ENCODE assay signal across 8 mouse cellular contexts in genomic region chr17:56287830-56288229, GRCm38 (mm10). TPM values are rescaled to one million over a fixed set of nuclear protein-coding genes. Genes with fewer than 3 reads are reported as not detected.
DNase-seq lines count a peak whose midpoint lies in the region; ATAC-seq and TF ChIP-seq lines count a peak whose summit lies in the region.

No protein-coding gene starts in this region.

- ATAC-seq in midbrain, embryonic 13.5 days, result no peak
- no peak for ATAC-seq in midbrain, embryonic 15.5 days (replicated peaks)

- H3K4me3 ChIP-seq in heart, embryonic 10.5 days, result peak overlapping the region; percentile 68
- no peak overlapping the region for H3K4me3 ChIP-seq in myocyte
- H3K4me3 ChIP-seq in midbrain, embryonic 13.5 days (replicated peaks), result no peak overlapping the region
- H3K4me3 ChIP-seq in midbrain, embryonic 15.5 days, result no peak overlapping the region

- intact Hi-C loops in left cerebral cortex, postnatal 25 days (cut with DNase I), result no loop called here

- H3K27me3 ChIP-seq in heart, embryonic 10.5 days (ENCODE audit: insufficient read depth, poor library complexity, severe bottlenecking), result no peaks in the 10 kb centered on the region
- H3K27me3 ChIP-seq in myocyte (ENCODE audit: control insufficient read depth, insufficient read depth, insufficient read length), result no peaks in the 10 kb centered on the region
- no peaks in the 10 kb centered on the region for H3K27me3 ChIP-seq in midbrain, embryonic 13.5 days
- H3K27me3 ChIP-seq in midbrain, embryonic 15.5 days (replicated peaks), result no peaks in the 10 kb centered on the region

- peaks cover 39% of the 10 kb centered on the region for H3K36me3 ChIP-seq in heart, embryonic 10.5 days
- peaks cover 8% of the 10 kb centered on the region for H3K36me3 ChIP-seq in myocyte (ENCODE audit: control insufficient read depth, insufficient read depth)
- H3K36me3 ChIP-seq in midbrain, embryonic 13.5 days, result peaks cover 5% of the 10 kb centered on the region; the same call in 1 of the 2 replicates
- no peaks in the 10 kb centered on the region for H3K36me3 ChIP-seq in midbrain, embryonic 15.5 days (replicated peaks)

- H3K79me2 ChIP-seq in myocyte (ENCODE audit: control insufficient read depth, insufficient read depth), result peaks cover 12% of the 10 kb centered on the region

- 38% methylated on average over 3 of the region's 3 CpGs for WGBS in heart, embryonic 10.5 days
- 81% methylated on average over 3 of the region's 3 CpGs for WGBS in midbrain, embryonic 13.5 days
- 70% methylated on average over 3 of the region's 3 CpGs for WGBS in midbrain, embryonic 15.5 days

- peak overlapping the region; percentile 88 for H3K27ac ChIP-seq in heart, embryonic 10.5 days
- H3K27ac ChIP-seq in midbrain, embryonic 13.5 days, result no peak overlapping the region
- no peak overlapping the region for H3K27ac ChIP-seq in midbrain, embryonic 15.5 days

- H3K4me1 ChIP-seq in heart, embryonic 10.5 days, result peaks cover 49% of the 10 kb centered on the region
- peaks cover 36% of the 10 kb centered on the region for H3K4me1 ChIP-seq in midbrain, embryonic 13.5 days (replicated peaks)
- peaks cover 24% of the 10 kb centered on the region for H3K4me1 ChIP-seq in midbrain, embryonic 15.5 days

- H3K4me2 ChIP-seq in myocyte (ENCODE audit: low read depth), result peak overlapping the region; percentile 99
- no peak overlapping the region for H3K4me2 ChIP-seq in midbrain, embryonic 13.5 days (replicated peaks)
- H3K4me2 ChIP-seq in midbrain, embryonic 15.5 days, result no peak overlapping the region

- no peak for TF ChIP-seq POLR2A in myocyte (IDR thresholded peaks at IDR 0.05; ENCODE audit: insufficient read length, low read depth)

- no peaks in the 10 kb centered on the region for H3K9me3 ChIP-seq in heart, embryonic 10.5 days
- H3K9me3 ChIP-seq in midbrain, embryonic 13.5 days, result no peaks in the 10 kb centered on the region
- H3K9me3 ChIP-seq in midbrain, embryonic 15.5 days, result no peaks in the 10 kb centered on the region

- peak; percentile 53 for DNase-seq in ovary, postnatal 36 days (ENCODE audit: low spot score)
- no peak for DNase-seq in ovary, adult 18-20 months (ENCODE audit: low spot score)
- DNase-seq in heart, embryonic 10.5 days (ENCODE audit: low spot score), result peak; percentile 91
- peak; percentile 84 for DNase-seq in kidney, postnatal 14 days
- DNase-seq in left cerebral cortex, postnatal 25 days (ENCODE audit: low spot score in 2 of 2), result no peak

- H3ac ChIP-seq in myocyte (ENCODE audit: control insufficient read depth, insufficient read length), result no peak overlapping the region

- no peak overlapping the region for H3K9ac ChIP-seq in midbrain, embryonic 13.5 days (replicated peaks)
- no peak overlapping the region for H3K9ac ChIP-seq in midbrain, embryonic 15.5 days

TF ChIP-seq in myocyte, 11 proteins besides CTCF, POLR2A, EP300 and RAD21:
- no peak for TF ChIP-seq E2F4 (IDR thresholded peaks at IDR 0.05; ENCODE audit: insufficient read depth)
- no peak for TF ChIP-seq CEBPB (IDR thresholded peaks at IDR 0.05; ENCODE audit: insufficient read depth, poor library complexity, severe bottlenecking)

RNA-seq across cellular contexts. Expression of gene Plin3, which starts 4.8 kb away (rescaled TPM):
- polyA plus RNA-seq in heart, embryonic 10.5 days (2016; fragmentation: Nextera tagmentation; extraction: Ambion mirVana), result 81.7 and 93.2 TPM in 2 replicates
- polyA plus RNA-seq in myocyte (2012; fragmentation: generic; extraction: Trizol), result 44.8 TPM
- total RNA-seq in left cerebral cortex, postnatal 25 days (2021), result 10 to 100 TPM in 1 of 2 experiments, 1 to 10 TPM in 1; 7.6 to 10.3 TPM
- polyA plus RNA-seq in midbrain, embryonic 13.5 days (2015; fragmentation: Nextera tagmentation; extraction: Ambion mirVana), result 14.8 and 16.7 TPM in 2 replicates
- 12.0 and 13.3 TPM in 2 replicates for polyA plus RNA-seq in midbrain, embryonic 15.5 days (2015; fragmentation: Nextera tagmentation; extraction: Ambion mirVana)

RNA-seq across cellular contexts. Expression of gene Ticam1, which starts 11.2 kb away (rescaled TPM):
- polyA plus RNA-seq in heart, embryonic 10.5 days (2016; fragmentation: Nextera tagmentation; extraction: Ambion mirVana), result 6.8 and 9.5 TPM in 2 replicates
- polyA plus RNA-seq in myocyte (2012; fragmentation: generic; extraction: Trizol), result 9.1 TPM
- 1 to 10 TPM; 5.2 to 5.4 TPM for total RNA-seq in left cerebral cortex, postnatal 25 days (2021)
- polyA plus RNA-seq in midbrain, embryonic 13.5 days (2015; fragmentation: Nextera tagmentation; extraction: Ambion mirVana), result 1.0 and 1.3 TPM in 2 replicates
- polyA plus RNA-seq in midbrain, embryonic 15.5 days (2015; fragmentation: Nextera tagmentation; extraction: Ambion mirVana), result 1.2 and 1.5 TPM in 2 replicates

RNA-seq across cellular contexts. Expression of gene Arrdc5, which starts 12.3 kb away (rescaled TPM):
- polyA plus RNA-seq in heart, embryonic 10.5 days (2016; fragmentation: Nextera tagmentation; extraction: Ambion mirVana), result not detected in 2 replicates
- polyA plus RNA-seq in myocyte (2012; fragmentation: generic; extraction: Trizol), result not detected
- total RNA-seq in left cerebral cortex, postnatal 25 days (2021), result not detected
- polyA plus RNA-seq in midbrain, embryonic 13.5 days (2015; fragmentation: Nextera tagmentation; extraction: Ambion mirVana), result not detected in 2 replicates
- not detected in 2 replicates for polyA plus RNA-seq in midbrain, embryonic 15.5 days (2015; fragmentation: Nextera tagmentation; extraction: Ambion mirVana)

RNA-seq across cellular contexts. Expression of gene Uhrf1, which starts 15.3 kb away (rescaled TPM):
- 136 and 163 TPM in 2 replicates for polyA plus RNA-seq in heart, embryonic 10.5 days (2016; fragmentation: Nextera tagmentation; extraction: Ambion mirVana)
- polyA plus RNA-seq in myocyte (2012; fragmentation: generic; extraction: Trizol), result 18.4 TPM
- total RNA-seq in left cerebral cortex, postnatal 25 days (2021), result 1 to 10 TPM in 1 of 2 experiments, under 1 TPM in 1; 0.69 to 1.1 TPM
- polyA plus RNA-seq in midbrain, embryonic 13.5 days (2015; fragmentation: Nextera tagmentation; extraction: Ambion mirVana), result 59.9 and 62.8 TPM in 2 replicates
- 19.2 and 20.8 TPM in 2 replicates for polyA plus RNA-seq in midbrain, embryonic 15.5 days (2015; fragmentation: Nextera tagmentation; extraction: Ambion mirVana)

RNA-seq across cellular contexts. Expression of gene Fem1a, which starts 31.2 kb away (rescaled TPM):
- polyA plus RNA-seq in heart, embryonic 10.5 days (2016; fragmentation: Nextera tagmentation; extraction: Ambion mirVana), result 15.0 and 20.3 TPM in 2 replicates
- polyA plus RNA-seq in myocyte (2012; fragmentation: generic; extraction: Trizol), result 43.6 TPM
- total RNA-seq in left cerebral cortex, postnatal 25 days (2021), result 10 to 100 TPM; 33.5 to 34.1 TPM
- 18.1 and 19.4 TPM in 2 replicates for polyA plus RNA-seq in midbrain, embryonic 13.5 days (2015; fragmentation: Nextera tagmentation; extraction: Ambion mirVana)
- polyA plus RNA-seq in midbrain, embryonic 15.5 days (2015; fragmentation: Nextera tagmentation; extraction: Ambion mirVana), result 20.1 and 20.5 TPM in 2 replicates

Comparison
In these comparisons a context has a peak if more than half of its experiments do, and no peak if none do; other contexts are left out.
1. DNase-seq: peak in ovary, postnatal 36 days (single experiment), heart, embryonic 10.5 days (single experiment) and kidney, postnatal 14 days (single experiment); none in ovary, adult 18-20 months (single experiment) and left cerebral cortex, postnatal 25 days (0 of 2).